Mouse (Mus musculus) gastrocnemius, postnatal 4 days (tissue): Measurements from ENCODE around the gene Zfp617. TPM values are rescaled to one million over a fixed set of nuclear protein-coding genes. Genes with fewer than 3 reads are reported as not detected.
"Not testable (repeated sequence)": the region's sequence is repeated elsewhere in the genome, so short reads cannot be mapped to it uniquely, and the experiment has no call there.

Experiments used
- DNase-seq, 2 experiments: peaks; one replicate each; pipeline ENCODE4 v3.0.0; 2021 to 2022; ENCODE audit warnings: low spot score in 2 of 2, mixed read lengths in 2 of 2
- total RNA-seq, 2 experiments: library from RNA; stranded (reverse); gene quantifications; 2 replicates each; pipeline ENCODE4 v1.2.3; 2021

Gene Zfp617
- total RNA-seq, 2 experiments from 2014 or later: 19.0 to 22.6 TPM

DNA sequence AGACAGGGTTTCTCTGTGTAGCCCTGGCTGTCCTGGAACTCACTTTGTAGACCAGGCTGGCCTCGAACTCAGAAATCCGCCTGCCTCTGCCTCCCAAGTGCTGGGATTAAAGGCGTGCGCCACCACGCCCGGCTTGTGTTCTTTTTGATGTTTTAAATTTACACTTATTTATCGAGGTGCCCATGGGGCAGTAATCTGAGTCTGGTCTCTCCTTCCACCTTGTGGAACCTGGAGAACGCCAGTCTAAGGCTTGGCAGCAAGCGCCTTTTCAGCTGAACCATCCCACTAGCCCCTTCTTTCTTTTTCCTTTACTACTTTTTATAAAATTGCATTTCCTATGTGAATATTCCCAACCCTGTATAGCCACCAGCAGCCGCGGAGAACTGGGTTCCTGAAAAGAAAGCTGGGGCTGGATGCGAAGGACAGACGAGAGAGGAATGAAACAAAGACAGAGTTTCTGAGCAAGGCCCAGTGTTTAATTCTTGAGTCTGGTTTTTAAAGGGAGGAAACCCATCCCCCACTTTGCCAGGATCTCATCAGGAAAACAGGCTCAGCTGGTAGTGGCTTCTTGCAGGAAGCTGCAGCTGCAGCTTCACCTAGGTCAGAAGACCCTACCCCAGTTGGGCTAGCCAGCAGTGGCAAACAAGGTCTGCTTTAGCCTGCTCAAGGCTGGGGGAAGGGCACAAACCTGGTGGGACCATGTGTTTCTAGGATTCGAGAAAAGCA is 43.2 kb downstream of the Zfp617 start:
- no peak for DNase-seq

DNA sequence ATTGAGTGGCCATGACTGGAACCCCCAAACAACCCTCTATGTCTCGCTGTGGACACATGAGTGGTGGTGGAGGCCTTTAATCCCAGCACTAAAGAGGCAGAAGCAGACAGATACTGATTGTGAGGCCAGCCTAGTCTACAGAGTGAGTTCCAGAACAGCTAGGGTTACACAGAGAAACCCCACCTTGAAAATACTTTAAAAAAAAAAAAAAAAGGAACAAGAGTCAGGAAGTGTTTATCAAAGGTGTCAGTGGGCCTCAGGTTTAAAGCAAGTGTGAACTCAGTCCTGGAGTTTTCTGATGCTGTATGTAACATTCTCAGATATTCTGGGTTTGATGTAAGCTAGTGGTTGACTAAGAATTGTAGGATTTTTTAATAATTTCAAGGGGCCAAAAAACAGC is 44.1 kb downstream of the Zfp617 start:
- no peak for DNase-seq

DNA sequence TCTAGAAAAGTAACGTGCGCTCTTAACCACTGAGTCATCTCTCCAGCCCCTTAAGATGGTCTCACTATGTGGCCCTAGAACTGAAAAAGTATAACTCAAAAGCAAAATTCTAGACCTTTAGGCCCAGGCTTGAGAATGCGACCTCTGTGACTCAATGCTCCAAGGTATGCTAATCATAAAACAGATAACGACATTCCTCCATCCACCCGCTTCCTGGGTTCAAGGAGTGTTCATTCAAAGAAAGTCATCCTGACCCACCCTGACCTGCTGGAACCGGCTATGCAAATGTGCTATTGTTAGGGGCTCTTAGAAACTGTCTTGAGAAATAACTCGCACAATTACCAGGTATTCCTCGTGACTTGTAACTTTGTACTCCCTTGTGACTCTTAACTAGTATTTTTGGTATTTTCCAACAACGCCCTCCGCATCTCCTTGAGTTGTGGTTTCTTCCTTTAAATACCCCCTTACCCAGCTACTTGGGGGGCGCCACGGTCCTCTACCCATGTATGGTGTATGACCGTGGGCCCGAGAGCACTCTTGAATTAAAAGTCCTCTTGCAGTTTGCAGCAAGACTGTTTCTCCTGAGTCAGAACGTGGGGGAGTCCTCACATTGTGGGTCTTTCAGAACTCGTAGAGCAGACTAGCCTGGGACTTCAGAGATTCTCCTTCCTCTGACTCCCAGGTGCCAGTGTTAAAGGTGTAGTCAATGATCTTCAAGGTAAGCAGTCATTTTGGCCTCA is 44.7 kb downstream of the Zfp617 start:
- not testable (repeated sequence) for DNase-seq

DNA sequence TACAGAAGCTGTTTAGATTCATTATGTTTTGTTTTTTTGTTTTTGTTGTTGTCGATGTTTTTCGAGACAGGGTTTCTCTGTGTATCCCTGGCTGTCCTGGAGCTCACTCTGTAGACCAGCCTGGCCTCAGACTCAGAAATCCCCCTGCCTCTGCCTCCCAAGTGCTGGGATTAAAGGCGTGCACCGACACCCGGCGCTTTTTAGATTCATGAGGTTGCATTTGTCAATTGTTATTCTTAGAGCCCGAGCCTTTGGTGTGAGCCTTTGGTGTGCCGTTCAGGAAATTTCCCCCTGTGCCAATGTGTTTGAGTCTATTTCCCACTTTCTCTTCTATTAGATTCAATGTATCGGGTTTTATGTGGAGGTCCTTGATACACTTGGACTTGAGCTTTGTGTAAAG is 46.2 kb downstream of the Zfp617 start:
- no peak for DNase-seq

DNA sequence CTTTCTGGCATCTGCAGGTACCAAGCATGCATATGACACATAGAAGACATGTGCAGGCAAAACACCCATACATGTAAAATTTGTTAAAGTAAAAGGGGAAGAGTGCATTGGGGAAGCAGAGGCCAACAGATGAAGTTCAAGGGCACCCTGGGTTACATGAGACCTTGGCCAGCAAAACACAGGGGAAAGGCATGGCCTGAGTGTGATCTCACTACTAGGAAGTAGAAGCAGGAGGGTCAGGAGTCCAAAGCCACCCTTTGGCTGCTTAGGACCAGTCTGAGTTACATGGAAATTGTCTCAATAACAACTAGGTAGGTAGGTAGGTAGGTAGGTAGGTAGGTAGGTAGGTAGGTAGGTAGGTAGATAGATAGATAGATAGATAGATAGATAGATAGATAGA is 52.0 kb downstream of the Zfp617 start:
- DNase-seq: no peak

DNA sequence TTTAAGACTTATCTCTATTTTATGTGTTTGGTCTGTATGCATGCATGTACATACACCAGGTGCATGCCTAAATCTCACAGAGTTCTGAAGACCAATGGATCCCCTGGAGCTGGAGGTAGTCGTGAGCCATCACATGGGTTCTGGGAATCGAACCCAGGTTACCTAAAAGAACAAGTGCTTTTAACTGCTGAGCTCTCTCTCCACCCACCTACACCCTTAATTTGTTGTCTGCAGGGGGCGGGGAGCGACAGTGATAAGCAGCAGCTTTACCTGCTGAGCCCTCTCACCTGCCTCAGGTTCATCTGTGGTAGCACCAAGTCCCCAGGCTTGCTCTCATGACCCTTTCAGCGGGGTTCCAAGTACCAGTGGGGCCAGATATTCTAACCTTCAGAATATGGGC is 53.4 kb downstream of the Zfp617 start:
- no peak for DNase-seq

DNA sequence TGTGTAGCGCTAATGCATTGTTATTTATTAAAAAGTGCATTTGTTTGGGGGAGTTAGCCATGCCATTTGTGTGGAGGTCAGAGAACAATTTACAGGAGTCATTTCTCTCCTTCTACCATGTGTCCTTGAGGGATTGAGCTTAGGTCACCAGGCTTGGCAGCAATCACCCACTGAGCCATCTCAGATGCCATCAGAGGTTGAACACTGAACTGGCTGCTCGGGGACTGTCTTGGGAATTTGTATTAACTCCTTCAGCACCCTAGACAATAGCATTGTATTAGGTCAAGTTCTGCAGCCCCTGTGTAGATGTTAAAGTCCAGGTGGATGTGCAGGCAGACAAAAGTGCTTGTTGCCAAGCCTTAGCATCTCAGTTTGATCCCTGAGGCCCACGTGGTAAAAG is 55.6 kb downstream of the Zfp617 start:
- DNase-seq: no peak

DNA sequence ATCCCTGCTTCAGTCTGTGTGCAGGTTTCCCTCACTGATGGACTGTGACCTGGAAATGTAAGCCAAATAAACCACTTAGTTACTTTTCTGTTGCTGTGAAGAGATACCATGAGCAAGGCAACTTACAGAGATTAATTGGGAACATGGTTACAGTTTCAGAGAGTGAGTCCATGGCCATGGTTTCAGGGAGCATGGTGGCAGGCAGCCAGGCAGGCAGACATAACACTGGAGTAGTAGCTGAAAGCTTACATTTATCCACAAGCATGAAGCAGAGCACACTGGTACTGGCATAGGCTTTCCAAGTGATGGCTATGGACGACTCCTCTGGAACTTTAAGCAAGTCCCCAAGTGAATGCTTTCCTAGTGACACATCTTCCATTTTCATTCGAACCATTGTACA is 56.7 kb downstream of the Zfp617 start:
- no peak for DNase-seq

DNA sequence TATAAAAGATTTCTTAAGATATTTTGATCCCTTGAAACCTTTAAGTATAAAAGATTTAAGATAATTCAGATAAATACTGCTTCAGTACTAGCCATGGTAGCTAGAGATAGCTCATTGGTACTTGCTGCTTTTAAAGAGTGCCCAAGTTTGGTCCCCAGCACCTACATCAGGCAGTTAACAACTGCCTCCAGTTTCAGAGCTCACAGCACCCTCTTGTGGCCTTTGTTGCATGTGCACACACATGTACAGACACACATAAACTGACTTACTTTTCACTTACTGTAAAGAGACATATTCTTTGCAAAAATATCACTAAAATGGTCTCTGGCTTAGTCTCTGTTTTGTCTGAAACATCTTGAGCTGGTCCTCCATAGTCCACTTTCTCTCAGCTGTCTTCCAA is 58.0 kb downstream of the Zfp617 start:
- no peak for DNase-seq

DNA sequence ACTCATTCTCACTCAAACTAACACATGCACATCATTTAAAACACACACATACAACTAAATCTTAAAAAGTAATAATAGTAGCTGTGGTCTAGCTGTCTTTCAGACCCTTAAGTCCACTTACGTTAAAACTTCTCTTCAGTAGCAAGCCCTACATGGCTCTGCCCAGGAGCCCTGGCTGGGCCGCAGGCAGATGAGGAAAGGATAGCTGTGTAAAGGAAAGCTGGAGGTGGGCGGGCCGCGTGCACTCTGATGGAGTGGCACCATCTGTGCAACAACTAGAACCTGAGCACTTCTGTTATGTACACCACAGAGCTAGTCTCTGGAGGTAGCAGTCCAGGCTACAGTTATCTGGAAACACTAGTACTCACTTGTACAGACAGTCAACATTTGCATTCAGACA is 58.8 kb downstream of the Zfp617 start:
- no peak for DNase-seq

DNA sequence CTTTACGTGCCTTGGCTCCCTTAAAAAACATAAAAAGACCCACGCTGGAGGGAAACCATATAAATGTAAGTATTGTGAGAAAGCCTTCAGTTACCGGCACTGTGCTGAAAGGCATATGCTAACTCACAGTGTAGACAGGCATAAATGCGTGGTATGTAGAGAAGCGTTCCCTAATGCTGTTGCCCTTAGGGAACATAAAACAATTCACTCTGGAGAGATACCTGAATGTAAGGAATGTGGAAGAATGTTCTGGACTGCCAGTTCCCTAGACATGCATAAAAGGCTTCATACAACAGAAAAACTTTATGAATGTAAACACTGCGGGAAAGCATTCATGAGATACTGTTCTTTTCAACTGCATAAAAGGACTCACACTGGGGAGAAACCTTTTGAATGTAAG is 59.7 kb downstream of the Zfp617 start:
- no peak for DNase-seq

DNA sequence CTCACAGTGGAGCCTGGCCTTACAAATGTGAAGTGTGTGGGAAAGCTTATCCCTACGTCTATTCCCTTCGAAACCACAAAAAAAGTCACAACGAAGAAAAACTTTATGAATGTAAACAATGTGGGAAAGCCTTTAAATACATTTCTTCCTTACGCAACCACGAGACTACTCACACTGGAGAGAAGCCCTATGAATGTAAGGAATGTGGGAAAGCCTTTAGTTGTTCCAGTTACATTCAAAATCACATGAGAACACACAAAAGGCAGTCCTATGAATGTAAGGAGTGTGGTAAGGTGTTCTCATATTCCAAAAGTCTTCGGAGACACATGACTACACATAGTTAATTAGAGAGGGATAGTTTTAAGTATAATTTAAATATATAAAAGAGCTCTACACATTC is 60.2 kb downstream of the Zfp617 start:
- no peak for DNase-seq

DNA sequence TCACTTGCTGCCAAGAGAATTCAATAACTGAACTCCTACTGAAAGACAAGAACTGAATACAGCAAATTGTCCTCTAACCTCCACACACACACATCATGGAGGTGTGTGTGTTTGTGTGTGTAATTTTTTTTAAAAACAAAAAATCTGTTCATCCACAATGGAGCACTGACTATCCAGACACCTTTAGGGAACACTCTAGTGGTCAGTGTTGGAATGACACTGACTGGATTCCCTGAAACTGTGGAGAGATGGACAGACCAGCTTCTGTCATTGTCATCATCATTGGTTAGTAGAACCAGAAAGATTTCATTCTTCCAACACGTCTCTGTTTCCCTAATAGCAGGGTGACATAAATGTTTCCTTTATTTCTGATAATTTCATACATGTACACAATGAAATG is 63.5 kb downstream of the Zfp617 start:
- no peak for DNase-seq

DNA sequence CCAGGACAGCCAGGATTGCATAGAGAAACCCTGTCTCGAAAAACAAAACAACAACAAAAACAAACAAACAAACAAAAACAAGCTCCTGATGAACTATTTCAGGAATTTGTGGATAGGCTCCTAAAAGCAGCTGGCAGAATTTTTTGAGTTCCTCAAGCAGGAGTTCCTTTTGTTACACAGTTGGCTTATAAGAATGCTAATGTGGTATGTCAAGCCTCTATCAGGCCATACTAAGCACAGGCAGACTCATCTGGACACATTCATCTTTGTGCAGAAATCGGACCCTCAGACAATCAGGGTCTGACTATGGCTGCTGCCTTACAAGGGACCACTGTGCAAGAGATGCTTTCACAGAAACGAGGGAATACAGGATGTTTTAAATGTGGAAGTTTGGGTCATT is 65.8 kb downstream of the Zfp617 start:
- DNase-seq: no peak

DNA sequence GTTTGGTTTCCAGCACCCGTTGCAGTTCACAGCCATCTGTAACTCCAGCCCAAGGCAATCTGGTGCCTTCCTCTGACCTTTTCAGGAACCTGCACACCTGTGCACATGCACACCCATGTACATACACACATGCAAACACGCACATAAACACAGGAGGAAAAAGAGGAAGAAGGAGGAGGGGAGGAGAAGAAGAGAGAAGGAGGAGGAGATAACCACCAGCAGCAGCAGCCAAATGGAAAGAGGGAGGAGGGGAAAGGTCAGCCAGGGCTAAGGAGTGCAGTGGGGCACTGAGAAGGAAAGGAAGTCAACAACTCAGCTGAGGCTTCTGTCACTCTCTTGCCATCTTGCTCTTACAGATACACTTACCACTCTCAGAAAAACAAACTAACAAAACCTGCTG is 72.6 kb downstream of the Zfp617 start:
- no peak for DNase-seq

DNA sequence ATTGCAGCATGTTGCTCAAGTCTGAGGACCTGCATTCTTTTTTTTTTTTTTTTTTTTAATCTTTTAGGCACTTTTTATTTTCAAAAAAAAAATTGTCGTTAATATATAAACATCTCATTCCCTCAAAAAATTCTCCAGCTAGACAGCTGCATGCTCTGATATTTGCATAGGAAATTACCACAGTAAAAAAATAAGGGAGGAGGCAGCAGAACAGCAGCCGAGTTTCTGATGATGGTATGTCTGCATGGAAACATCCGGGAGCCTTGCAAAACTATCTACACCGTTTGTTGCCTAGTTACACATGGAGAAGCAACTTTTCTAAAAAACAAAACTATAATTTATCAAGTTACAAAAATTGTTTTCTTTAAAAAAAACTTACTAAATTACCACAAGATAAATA is 73.0 kb downstream of the Zfp617 start:
- DNase-seq: no peak

Other genes starting within 250 kb of the Zfp617 start
- under 1 TPM; 0.22 to 0.47 TPM for gene Unc13a, start 236.9 kb upstream of the Zfp617 start, total RNA-seq
- 1 to 10 TPM; 5.0 to 6.5 TPM for gene Jak3, start 232.3 kb upstream of the Zfp617 start, total RNA-seq
- 1 to 10 TPM; 2.6 to 3.4 TPM for gene Insl3, start 219.4 kb upstream of the Zfp617 start, total RNA-seq
- 1 to 10 TPM; 4.1 to 4.5 TPM for gene B3gnt3, start 206.8 kb upstream of the Zfp617 start, total RNA-seq
- gene Fcho1, start 182.9 kb upstream of the Zfp617 start, total RNA-seq: 1 to 10 TPM in 1 of 2 experiments, under 1 TPM in 1; 0.61 to 1.5 TPM
- gene Zfp709, start 26.6 kb upstream of the Zfp617 start, total RNA-seq: 1 to 10 TPM; 5.8 to 7.0 TPM
- 1 to 10 TPM; 3.8 to 4.6 TPM for gene Zfp882, start within 50 bp of the Zfp617 start, total RNA-seq
- 10 to 100 TPM in 1 of 2 experiments, 1 to 10 TPM in 1; 7.5 to 10.2 TPM for gene Zfp961, start 42.4 kb downstream of the Zfp617 start, total RNA-seq
- under 1 TPM; 0.37 to 0.44 TPM for gene Cyp4f18, start 101.0 kb downstream of the Zfp617 start, total RNA-seq
- not detected for gene Olfr372, start 132.6 kb downstream of the Zfp617 start, total RNA-seq
- gene Olfr373, start 174.5 kb downstream of the Zfp617 start, total RNA-seq: not detected
- gene Olfr374, start 198.4 kb downstream of the Zfp617 start, total RNA-seq: not detected
- gene Tpm4, start 226.3 kb downstream of the Zfp617 start, total RNA-seq: 100 to 1,000 TPM; 205 to 209 TPM